27 mouse cellular contexts compared by ENCODE assay signal in genomic region chr13:105387016-105387772, GRCm38 (mm10). TPM values are rescaled to one million over a fixed set of nuclear protein-coding genes. Genes with fewer than 3 reads are reported as not detected.
"Had no signal": no experiment of that assay in that cellular context is flagged by ENCODE, and none has a peak within 500 bp of the region (broad histone marks: within the 10 kb centered on the region; RNA-seq: fewer than 3 reads in every experiment).

No protein-coding gene starts in this region.

- H3K4me2 ChIP-seq: liver, embryonic 13.5 days; midbrain, embryonic 11.5 days; stomach, embryonic 15.5 days had no signal

- H3K27ac ChIP-seq: kidney, postnatal 0 days; layer of hippocampus, adult 2 months; liver, embryonic 13.5 days; stomach, embryonic 15.5 days had no signal

- H3K4me3 ChIP-seq: layer of hippocampus, adult 2 months; liver, embryonic 13.5 days; myocyte; stomach, embryonic 15.5 days had no signal

- H3K9ac ChIP-seq: liver, embryonic 13.5 days; stomach, embryonic 15.5 days had no signal

- DNase-seq: kidney, adult 2 months; kidney, postnatal 25 days; layer of hippocampus, adult 9-11 months; liver, embryonic 13.5 days; lung, adult 2 months; lung, postnatal 14 days; lung, postnatal 4 days; right cerebral cortex, adult 18-20 months; right cerebral cortex, postnatal 14 days; spleen, adult 18-20 months; thymus, postnatal 25 days had no signal

- H3K27me3 ChIP-seq: liver, embryonic 13.5 days; stomach, embryonic 15.5 days had no signal

- H3K36me3 ChIP-seq: liver, embryonic 13.5 days; stomach, embryonic 15.5 days had no signal

- H3K4me1 ChIP-seq: liver, embryonic 13.5 days; stomach, embryonic 15.5 days had no signal

- H3K9me3 ChIP-seq: liver, embryonic 13.5 days; stomach, embryonic 15.5 days had no signal

- ATAC-seq: intestine, postnatal 0 days; midbrain, embryonic 16.5 days had no signal

RNA-seq across cellular contexts. Expression of gene Htr1a, which starts 56.2 kb away (rescaled TPM):
- total RNA-seq: liver, adult 2 months; megakaryocyte-erythroid progenitor cell, adult 5-6 weeks; monocyte, adult 5-6 weeks had no signal
- polyA plus RNA-seq: intestine, postnatal 0 days; kidney, adult 2 months; kidney, embryonic 14.5 days; kidney, postnatal 0 days; large intestine, adult 2 months; limb, embryonic 11.5 days; liver, adult 2 months; liver, embryonic 13.5 days; liver, embryonic 16.5 days; lung, adult 2 months; lung, embryonic 16.5 days; myocyte; thymus, postnatal 0 days had no signal
